Mouse (Mus musculus) hindbrain, embryonic 12.5 days (tissue): ENCODE measurements around the gene Carns1. TPM values are rescaled to one million over a fixed set of nuclear protein-coding genes. Genes with fewer than 3 reads are reported as not detected.

Experiments used
- ATAC-seq: fragments of 200-750 bp; cut with Nextera tagmentation; 2 replicates; pipeline ENCODE4 v1.8.0; 2017; ENCODE audit warnings: moderate TSS enrichment; ENCODE audit not compliant: low FRiP score
- H3K27ac ChIP-seq: fragments of 300-500 bp; sonication (generic); 2 replicates; pipeline ENCODE4 v1.5.1; 2016; ENCODE audit warnings: mild to moderate bottlenecking
- H3K27me3 ChIP-seq: fragments of 300-500 bp; sonication (generic); 2 replicates; pipeline ENCODE4 v1.6.1; 2016; ENCODE audit warnings: mild to moderate bottlenecking
- H3K36me3 ChIP-seq: fragments of 300-500 bp; sonication (generic); 2 replicates; pipeline ENCODE4 v1.6.1; 2016; ENCODE audit warnings: mild to moderate bottlenecking
- H3K4me1 ChIP-seq: fragments of 300-500 bp; sonication (generic); 2 replicates; pipeline ENCODE4 v1.6.1; 2016
- H3K4me2 ChIP-seq: fragments of 300-500 bp; sonication (generic); replicated peaks from 2 replicates; pipeline ENCODE4 v1.6.1; 2016; ENCODE audit warnings: mild to moderate bottlenecking
- H3K4me3 ChIP-seq: fragments of 300-500 bp; sonication (generic); 2 replicates; pipeline ENCODE4 v1.5.1; 2016; ENCODE audit warnings: mild to moderate bottlenecking
- H3K9ac ChIP-seq: fragments of 300-500 bp; sonication (generic); 2 replicates; pipeline ENCODE4 v1.6.1; 2016; ENCODE audit warnings: mild to moderate bottlenecking, moderate library complexity
- H3K9me3 ChIP-seq: fragments of 300-500 bp; sonication (generic); replicated peaks from 2 replicates; pipeline ENCODE4 v1.6.1; 2016; ENCODE audit warnings: mild to moderate bottlenecking
- WGBS: fragments of 180-500 bp; shearing (Covaris S2); methylation state at CpG from one replicate; pipeline ENCODE4 v1.1.7; 2016; 5-methylcytosine and 5-hydroxymethylcytosine counted together
- polyA plus RNA-seq: library from polyadenylated mRNA; unstranded; fragments of >200 nt; fragmentation: Nextera tagmentation; extraction: Ambion mirVana; gene quantifications from 2 replicates; pipeline ENCODE4 v1.2.1, GENCODE M21; 2016

The Carns1 gene
- polyA plus RNA-seq, 1 experiment from 2014 or later, result 5.0 TPM

GRCm38 (mm10) chr19:4164100-4164499 is 11.2 kb downstream of the Carns1 start:
- H3K27me3 ChIP-seq, result no peaks in the 10 kb centered on the region

GRCm38 (mm10) chr19:4163543-4163887 is 11.8 kb downstream of the Carns1 start:
- WGBS, result 37% methylated on average over 4 of the region's 4 CpGs
- Histone ChIP-seq H3K9ac (peak overlapping the region; percentile 61), H3K36me3 (peaks cover 29% of the 10 kb centered on the region), H3K4me3 (peak overlapping the region; percentile 59), H3K27me3 (no peaks in the 10 kb centered on the region), H3K9me3 (no peaks in the 10 kb centered on the region), H3K4me2 (peak overlapping the region; percentile 85), H3K27ac (peak overlapping the region; percentile 79), H3K4me1 (peaks cover 10% of the 10 kb centered on the region)
- ATAC-seq, result peak; percentile 28

More at GRCm38 (mm10) chr19:4164100-4164499, 11.2 kb downstream of the Carns1 start:
- no peak for ATAC-seq
- no peak overlapping the region for H3K9ac ChIP-seq
- WGBS, result 87% methylated on average over 3 of the region's 3 CpGs
- H3K36me3 ChIP-seq, result peaks cover 23% of the 10 kb centered on the region
- no peaks in the 10 kb centered on the region for H3K9me3 ChIP-seq
- H3K4me2 ChIP-seq, result no peak overlapping the region; the same call in 1 of the 2 replicates
- peaks cover 10% of the 10 kb centered on the region for H3K4me1 ChIP-seq
- no peak overlapping the region for H3K4me3 ChIP-seq
- H3K27ac ChIP-seq, result 0 out of 2 replicates have a peak overlapping the region, but pooled peaks have one; percentile 79

- ATAC-seq, result peak; percentile 90
- peaks cover 35% of the 10 kb centered on the region for H3K36me3 ChIP-seq
- no peaks in the 10 kb centered on the region for H3K9me3 ChIP-seq
- 6% methylated on average over 42 of the region's 42 CpGs for WGBS
- peaks cover 10% of the 10 kb centered on the region for H3K4me1 ChIP-seq
- H3K4me3 ChIP-seq, result peak within 1 kb of the TSS; percentile 59
- H3K9ac ChIP-seq, result peak within 1 kb of the TSS; percentile 83
- H3K4me2 ChIP-seq, result peak within 1 kb of the TSS; percentile 85
- no peaks in the 10 kb centered on the region for H3K27me3 ChIP-seq
- H3K27ac ChIP-seq, result peak within 1 kb of the TSS; percentile 79
These were observed 12.4 kb downstream of the Carns1 start, which contains the start of gene Rps6kb2 for GRCm38 (mm10) chr19:4162646-4163542. Gene Rps6kb2 (minus strand): TSS chr19:4163354.

GRCm38 (mm10) chr19:4159049-4159448 is 16.2 kb downstream of the Carns1 start:
- Histone ChIP-seq H3K4me1 (peaks cover 13% of the 10 kb centered on the region), H3K36me3 (peaks cover 60% of the 10 kb centered on the region), H3K4me3 (no peak overlapping the region), H3K4me2 (no peak overlapping the region), H3K27me3 (no peaks in the 10 kb centered on the region), H3K9me3 (no peaks in the 10 kb centered on the region), H3K9ac (no peak overlapping the region), H3K27ac (no peak overlapping the region)
- 97% methylated on average over 8 of the region's 8 CpGs for WGBS
- no peak for ATAC-seq

- Histone ChIP-seq H3K27me3 (no peaks in the 10 kb centered on the region), H3K4me2 (no peak overlapping the region), H3K9me3 (no peaks in the 10 kb centered on the region), H3K4me1 (peaks cover 3% of the 10 kb centered on the region; the same call in 1 of the 2 replicates), H3K9ac (no peak overlapping the region), H3K36me3 (peaks cover 71% of the 10 kb centered on the region), H3K4me3 (no peak overlapping the region), H3K27ac (no peak overlapping the region)
- 87% methylated on average over 12 of the region's 12 CpGs for WGBS
- no peak for ATAC-seq
These were observed 18.5 kb downstream of the Carns1 start for GRCm38 (mm10) chr19:4156771-4157170.

GRCm38 (mm10) chr19:4156073-4156579 is 19.2 kb downstream of the Carns1 start:
- no peak overlapping the region for H3K9ac ChIP-seq
- H3K4me1 ChIP-seq, result peaks cover 3% of the 10 kb centered on the region; the same call in 1 of the 2 replicates
- no peak overlapping the region for H3K4me3 ChIP-seq
- no peaks in the 10 kb centered on the region for H3K27me3 ChIP-seq
- WGBS, result 69% methylated on average over 20 of the region's 20 CpGs
- H3K4me2 ChIP-seq, result no peak overlapping the region
- H3K9me3 ChIP-seq, result no peaks in the 10 kb centered on the region
- peak overlapping the region; percentile 60 for H3K27ac ChIP-seq
- ATAC-seq, result no peak
- peaks cover 71% of the 10 kb centered on the region for H3K36me3 ChIP-seq

- Histone ChIP-seq H3K9me3 (no peaks in the 10 kb centered on the region), H3K9ac (no peak overlapping the region), H3K4me2 (no peak overlapping the region), H3K27me3 (no peaks in the 10 kb centered on the region), H3K27ac (peak overlapping the region; percentile 60), H3K4me3 (no peak overlapping the region), H3K36me3 (peaks cover 71% of the 10 kb centered on the region), H3K4me1 (peaks cover 5% of the 10 kb centered on the region; the same call in 1 of the 2 replicates)
- ATAC-seq, result no peak
- 68% methylated on average over 6 of the region's 6 CpGs for WGBS
These were observed 19.8 kb downstream of the Carns1 start for GRCm38 (mm10) chr19:4155223-4156072.

GRCm38 (mm10) chr19:4154437-4155222 is 20.6 kb downstream of the Carns1 start:
- Histone ChIP-seq H3K27me3 (no peaks in the 10 kb centered on the region), H3K4me2 (no peak overlapping the region), H3K9ac (no peak overlapping the region), H3K36me3 (peaks cover 71% of the 10 kb centered on the region), H3K9me3 (no peaks in the 10 kb centered on the region), H3K4me1 (peaks cover 12% of the 10 kb centered on the region), H3K4me3 (no peak overlapping the region), H3K27ac (no peak overlapping the region)
- no peak for ATAC-seq
- 81% methylated on average over 13 of the region's 13 CpGs for WGBS

GRCm38 (mm10) chr19:4153232-4153654 is 22.0 kb downstream of the Carns1 start, which contains the start of gene Ptprcap:
Gene Ptprcap (plus strand): TSS chr19:4153604.
- no peak for ATAC-seq

GRCm38 (mm10) chr19:4152445-4153231 is 22.6 kb downstream of the Carns1 start:
- 87% methylated on average over 8 of the region's 8 CpGs for WGBS
- Histone ChIP-seq H3K27ac (no peak overlapping the region), H3K9me3 (no peaks in the 10 kb centered on the region), H3K9ac (no peak overlapping the region), H3K27me3 (no peaks in the 10 kb centered on the region), H3K36me3 (peaks cover 51% of the 10 kb centered on the region), H3K4me1 (peaks cover 26% of the 10 kb centered on the region), H3K4me2 (no peak overlapping the region), H3K4me3 (no peak overlapping the region)
- no peak for ATAC-seq

More at GRCm38 (mm10) chr19:4153232-4153654, 22.0 kb downstream of the Carns1 start, which contains the start of gene Ptprcap:
- H3K4me1 ChIP-seq, result peaks cover 20% of the 10 kb centered on the region
- peaks cover 57% of the 10 kb centered on the region for H3K36me3 ChIP-seq
- WGBS, result 72% methylated on average over 11 of the region's 11 CpGs
- no peak within 1 kb of the TSS for H3K4me3 ChIP-seq
- no peaks in the 10 kb centered on the region for H3K27me3 ChIP-seq
- no peak within 1 kb of the TSS; the same call in 1 of the 2 replicates for H3K27ac ChIP-seq
- H3K9me3 ChIP-seq, result no peaks in the 10 kb centered on the region
- H3K9ac ChIP-seq, result no peak within 1 kb of the TSS
- no peak within 1 kb of the TSS for H3K4me2 ChIP-seq

GRCm38 (mm10) chr19:4151898-4152297 is 23.4 kb downstream of the Carns1 start:
- Histone ChIP-seq H3K27ac (no peak overlapping the region), H3K9me3 (no peaks in the 10 kb centered on the region), H3K4me3 (no peak overlapping the region), H3K4me1 (peaks cover 29% of the 10 kb centered on the region), H3K4me2 (no peak overlapping the region), H3K9ac (no peak overlapping the region), H3K27me3 (no peaks in the 10 kb centered on the region), H3K36me3 (peaks cover 44% of the 10 kb centered on the region)
- 88% methylated on average over 5 of the region's 5 CpGs for WGBS
- ATAC-seq, result no peak
